Mouse (Mus musculus) bone marrow macrophage, adult 2 months (primary cell): Measurements from ENCODE around the gene Acot5.

Experiments
- CTCF ChIP-seq: IDR thresholded peaks from 2 replicates; pipeline ENCODE4 v1.5.1; 2012; ENCODE audit warnings: low read depth, mild to moderate bottlenecking, low read length, moderate library complexity
- POLR2A ChIP-seq: IDR thresholded peaks from 2 replicates; pipeline ENCODE4 v1.6.1; 2012; ENCODE audit warnings: mild to moderate bottlenecking, low read depth, low read length, borderline replicate concordance

GRCm38 (mm10) chr12:84060946-84061345 lies 8.2 kb upstream of the Acot5 start:
- TF ChIP-seq POLR2A (no peak), CTCF (no peak)
